Mouse (Mus musculus) left cerebral cortex, adult 2 months (tissue): ENCODE measurements around the gene Rapgefl1. TPM values are rescaled to one million over a fixed set of nuclear protein-coding genes. Genes with fewer than 3 reads are reported as not detected.

Experiments
- DNase-seq, 2 experiments: peaks; one replicate each; pipeline ENCODE4 v3.0.0; 2021 to 2022; ENCODE audit warnings: low spot score in 2 of 2, mixed read lengths in 1 of 2; ENCODE audit errors: extremely low spot score in 1 of 2
- H3K27ac ChIP-seq: fragments of 200-600 bp; 2 replicates; pipeline ENCODE4 v1.8.1; 2022
- H3K4me3 ChIP-seq: fragments of 200-600 bp; 2 replicates; pipeline ENCODE4 v1.8.1; 2022
- CTCF ChIP-seq: fragments of 200-600 bp; IDR thresholded peaks from 2 replicates; pipeline ENCODE4 v1.8.1; 2022; ENCODE audit warnings: antibody characterized with exemption, mild to moderate bottlenecking, moderate library complexity
- intact Hi-C: fragments of 180-260 bp; cut with DNase I; formaldehyde crosslinking; loops from one replicate; pipeline ENCODE4 v1.15.1; 2025
- total RNA-seq, 2 experiments: library from RNA; stranded (reverse); gene quantifications; 2 replicates each; pipeline ENCODE4 v1.2.3; 2021

Gene Rapgefl1
- total RNA-seq, 2 experiments from 2014 or later = 144 to 153 TPM

DNA sequence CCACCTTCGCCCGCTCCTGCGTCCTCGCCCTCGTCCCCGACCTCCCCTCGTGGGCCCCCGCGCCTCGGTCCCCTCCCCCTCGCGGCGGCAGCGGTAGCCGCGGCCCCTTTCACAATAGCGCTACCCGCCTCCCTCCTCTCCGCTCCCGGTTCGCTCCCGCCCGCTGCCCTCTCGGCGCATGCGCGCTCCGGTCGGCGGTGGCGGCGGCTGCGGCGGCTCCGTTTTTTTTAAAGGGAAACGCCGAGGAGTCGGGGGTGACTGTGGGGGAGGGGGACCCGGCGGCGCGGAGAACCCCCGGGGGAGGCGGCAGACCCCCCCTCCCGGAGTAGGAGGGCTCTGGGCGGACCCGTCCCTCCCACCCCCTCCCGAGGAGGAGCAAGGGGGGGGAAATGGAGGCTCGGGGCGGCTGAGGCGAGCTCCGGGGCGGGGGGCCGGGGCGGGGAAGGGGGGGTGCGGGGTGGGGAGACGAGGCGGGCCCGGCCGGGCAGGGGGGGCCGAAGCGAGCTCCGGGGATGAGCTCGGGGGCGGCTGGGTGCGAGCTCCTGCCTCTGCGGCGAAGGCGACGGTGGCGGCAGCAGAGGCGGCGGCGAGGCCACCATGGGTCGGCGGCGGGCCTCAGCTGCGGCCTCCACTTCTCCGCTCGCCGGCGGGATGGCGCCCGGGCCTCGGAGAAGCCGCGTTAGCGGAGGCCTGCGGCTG, 41.4 kb upstream of the Rapgefl1 start, which contains the start of gene Msl1:
Msl1 (plus strand) TSS at position 502 of the 699 bp plus-strand sequence.
- peak within 1 kb of the TSS; percentile 79 for H3K4me3 ChIP-seq
- intact Hi-C loops = loop anchor here (5.0 kb wide), 1 partner anchor 42 kb away; the partner anchor contains the start of gene Rapgefl1
- peak within 1 kb of the TSS; percentile 99 for H3K27ac ChIP-seq
- DNase-seq = peak; percentile 90
- no peak; the same call in 1 of the 2 replicates for TF ChIP-seq CTCF

DNA sequence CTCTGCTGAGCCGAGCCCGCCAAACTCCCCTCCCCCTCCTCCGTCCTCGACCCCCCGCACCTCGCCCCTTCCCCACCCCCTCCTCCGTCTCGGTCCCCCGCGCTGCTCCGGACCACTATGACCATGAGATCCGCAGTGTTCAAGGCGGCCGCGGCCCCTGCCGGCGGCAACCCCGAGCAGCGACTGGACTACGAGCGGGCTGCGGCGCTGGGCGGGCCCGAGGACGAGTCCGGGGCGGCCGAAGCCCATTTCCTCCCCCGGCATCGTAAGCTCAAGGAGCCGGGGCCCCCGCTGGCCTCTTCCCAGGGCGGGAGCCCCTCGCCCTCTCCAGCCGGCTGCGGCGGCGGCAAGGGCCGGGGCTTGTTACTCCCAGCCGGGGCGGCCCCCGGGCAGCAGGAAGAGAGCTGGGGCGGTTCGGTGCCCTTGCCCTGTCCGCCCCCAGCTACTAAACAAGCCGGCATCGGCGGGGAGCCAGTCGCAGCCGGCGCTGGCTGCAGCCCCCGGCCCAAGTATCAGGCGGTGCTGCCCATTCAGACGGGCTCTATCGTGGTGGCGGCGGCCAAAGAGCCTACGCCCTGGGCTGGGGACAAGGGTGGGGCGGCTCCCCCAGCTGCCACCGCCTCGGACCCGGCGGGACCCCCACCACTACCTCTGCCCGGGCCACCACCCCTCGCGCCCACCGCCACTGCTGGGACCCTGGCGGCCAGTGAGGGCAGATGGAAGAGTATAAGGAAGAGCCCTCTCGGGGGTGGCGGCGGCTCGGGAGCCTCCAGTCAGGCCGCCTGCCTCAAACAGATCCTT, 40.7 kb upstream of the Rapgefl1 start:
- peak; percentile 9; the same call in 1 of the 2 replicates for TF ChIP-seq CTCF
- H3K27ac ChIP-seq = peak overlapping the region; percentile 99
- intact Hi-C loops = loop anchor here (5.0 kb wide), 1 partner anchor 41 kb away; the partner anchor contains the start of gene Rapgefl1
- peak overlapping the region; percentile 79 for H3K4me3 ChIP-seq
- peak in 1 of 2 experiments; percentile 53 for DNase-seq

DNA sequence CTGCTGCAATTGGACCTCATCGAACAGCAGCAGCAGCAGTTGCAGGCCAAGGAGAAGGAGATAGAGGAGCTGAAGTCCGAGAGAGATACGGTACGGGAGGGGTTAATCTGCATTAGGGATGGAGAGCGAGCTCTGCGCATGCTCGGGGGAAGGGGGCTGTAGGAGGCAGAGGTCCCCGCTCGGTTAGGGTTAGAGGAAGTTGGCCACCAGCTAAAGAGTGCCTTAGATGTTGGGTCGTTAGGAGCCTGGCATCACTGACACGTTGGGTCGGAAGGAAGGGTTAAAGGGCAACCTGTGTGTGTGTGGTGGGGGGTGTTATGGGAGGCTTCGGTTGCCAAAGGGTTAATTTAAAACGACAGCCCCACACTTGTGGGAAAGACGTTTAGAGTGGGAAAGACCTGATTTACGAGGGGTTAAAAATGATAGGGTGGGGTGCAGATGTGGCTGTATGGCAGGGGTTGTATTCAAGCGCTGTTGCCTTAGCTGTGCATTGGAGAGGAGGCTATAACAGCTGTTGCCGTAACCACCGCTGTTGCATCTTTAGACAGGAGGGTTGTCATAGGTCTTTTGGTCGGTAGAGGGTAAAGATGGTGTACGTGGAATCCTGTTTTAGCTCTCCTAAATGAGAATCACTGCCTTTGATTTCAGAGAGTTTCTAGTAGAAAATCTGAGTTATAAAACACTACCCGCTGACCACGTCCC, 39.9 kb upstream of the Rapgefl1 start:
- H3K27ac ChIP-seq = peak overlapping the region; percentile 99
- peak overlapping the region; percentile 79 for H3K4me3 ChIP-seq
- intact Hi-C loops = loop anchor here (5.0 kb wide), 1 partner anchor 41 kb away; the partner anchor contains the start of gene Rapgefl1
- peak; percentile 68 to 73 for DNase-seq
- TF ChIP-seq CTCF = no peak

DNA sequence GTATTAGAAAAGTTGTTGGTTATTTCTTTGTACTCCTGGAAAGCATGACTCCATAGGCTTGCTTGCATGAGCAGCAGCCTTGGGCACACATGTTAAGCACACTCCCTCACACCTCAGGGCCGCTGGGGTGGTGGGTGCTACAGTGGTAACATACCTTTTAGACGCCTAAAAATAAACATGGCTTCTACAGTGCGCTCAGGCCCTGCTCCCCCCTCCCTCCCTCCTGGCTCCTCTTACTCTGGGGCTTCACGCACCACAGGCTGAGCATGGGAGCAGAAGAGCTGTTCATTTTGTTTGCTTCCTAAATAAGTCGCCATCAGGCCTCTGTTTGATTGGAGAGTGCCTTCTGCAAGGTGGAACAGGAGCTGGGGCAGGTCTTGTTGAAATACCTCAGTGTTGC, 39.3 kb upstream of the Rapgefl1 start:
- Histone ChIP-seq H3K27ac (peak overlapping the region; percentile 99), H3K4me3 (peak overlapping the region; percentile 79)
- DNase-seq = no peak
- no peak for TF ChIP-seq CTCF
- intact Hi-C loops = loop anchor here (5.0 kb wide), 1 partner anchor 40 kb away; the partner anchor contains the start of gene Rapgefl1

DNA sequence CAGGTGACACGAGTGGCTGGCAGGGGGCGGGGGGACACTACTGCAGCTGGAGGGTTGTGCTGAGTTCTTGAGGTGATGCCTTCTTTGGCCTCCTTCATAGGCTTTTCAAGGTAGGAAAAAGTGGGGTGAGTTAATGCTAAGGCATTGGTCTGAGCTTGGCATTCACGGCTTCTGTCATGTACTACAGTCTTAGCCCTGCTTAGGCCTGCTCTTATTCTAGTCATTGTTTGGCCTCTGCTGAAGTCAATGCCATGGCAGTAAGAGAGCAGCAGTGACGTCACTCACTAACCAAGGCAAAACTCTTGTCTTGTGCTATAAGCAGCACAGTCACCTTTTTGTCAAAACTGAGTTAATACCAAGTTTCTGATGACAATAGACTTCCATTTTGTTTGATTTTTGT, 38.7 kb upstream of the Rapgefl1 start:
- no peak for DNase-seq
- no peak for TF ChIP-seq CTCF
- Histone ChIP-seq H3K27ac (peak overlapping the region; percentile 3; the same call in 1 of the 2 replicates), H3K4me3 (peak overlapping the region; percentile 79)
- intact Hi-C loops = loop anchor here (1.0 to 5.0 kb wide), 2 partner anchors 10 to 39 kb away; partner anchors contain the start of gene Rapgefl1

DNA sequence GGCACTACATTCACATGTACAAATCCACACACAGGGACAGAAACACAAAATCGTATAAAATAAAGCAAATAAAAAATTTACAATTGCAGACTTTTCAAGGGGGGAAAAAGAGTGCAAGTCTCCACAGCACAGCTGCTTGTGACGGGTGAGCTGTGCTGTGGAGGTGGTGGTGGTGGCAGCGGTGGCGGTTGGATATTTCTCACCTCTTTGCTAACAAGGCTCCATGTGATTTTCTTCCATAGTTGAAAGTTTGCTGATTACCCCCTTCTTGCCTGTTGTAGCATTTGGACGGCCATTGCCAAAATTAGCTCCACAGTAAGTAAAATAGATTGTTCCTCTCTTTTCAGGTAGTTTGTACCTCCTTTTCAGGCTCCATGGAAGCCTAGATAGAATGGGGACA, 32.0 kb upstream of the Rapgefl1 start, which contains the start of gene Casc3:
Casc3 (plus strand) TSS at position 301 of the 400 bp plus-strand sequence.
- H3K27ac ChIP-seq = no peak within 1 kb of the TSS
- DNase-seq = no peak
- no peak within 1 kb of the TSS for H3K4me3 ChIP-seq
- intact Hi-C loops = no loop called here
- TF ChIP-seq CTCF = no peak

DNA sequence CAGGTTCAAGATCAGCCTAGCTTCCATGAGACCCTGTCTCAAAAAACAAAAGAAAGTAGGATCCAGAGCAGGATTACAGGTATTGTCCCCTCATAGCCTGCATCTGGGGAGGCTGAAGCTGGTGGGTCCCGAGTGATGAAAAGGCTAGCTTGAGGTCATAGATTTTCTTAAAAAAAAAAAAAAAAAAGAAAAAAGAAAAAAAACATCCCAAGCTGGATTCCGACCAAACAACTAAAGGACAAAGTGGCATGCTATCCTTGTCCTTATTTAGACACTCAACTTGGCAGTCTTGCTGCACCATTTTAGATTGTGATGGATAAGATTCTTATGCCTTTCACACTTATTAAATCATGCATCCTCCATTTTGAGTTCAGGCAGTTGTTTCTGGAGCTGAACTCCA, 28.2 kb upstream of the Rapgefl1 start:
- Histone ChIP-seq H3K27ac (no peak overlapping the region), H3K4me3 (no peak overlapping the region)
- TF ChIP-seq CTCF = no peak
- DNase-seq = no peak
- intact Hi-C loops = loop anchor here (1.0 kb wide), 1 partner anchor 10 kb away; no protein-coding TSS in a partner anchor

DNA sequence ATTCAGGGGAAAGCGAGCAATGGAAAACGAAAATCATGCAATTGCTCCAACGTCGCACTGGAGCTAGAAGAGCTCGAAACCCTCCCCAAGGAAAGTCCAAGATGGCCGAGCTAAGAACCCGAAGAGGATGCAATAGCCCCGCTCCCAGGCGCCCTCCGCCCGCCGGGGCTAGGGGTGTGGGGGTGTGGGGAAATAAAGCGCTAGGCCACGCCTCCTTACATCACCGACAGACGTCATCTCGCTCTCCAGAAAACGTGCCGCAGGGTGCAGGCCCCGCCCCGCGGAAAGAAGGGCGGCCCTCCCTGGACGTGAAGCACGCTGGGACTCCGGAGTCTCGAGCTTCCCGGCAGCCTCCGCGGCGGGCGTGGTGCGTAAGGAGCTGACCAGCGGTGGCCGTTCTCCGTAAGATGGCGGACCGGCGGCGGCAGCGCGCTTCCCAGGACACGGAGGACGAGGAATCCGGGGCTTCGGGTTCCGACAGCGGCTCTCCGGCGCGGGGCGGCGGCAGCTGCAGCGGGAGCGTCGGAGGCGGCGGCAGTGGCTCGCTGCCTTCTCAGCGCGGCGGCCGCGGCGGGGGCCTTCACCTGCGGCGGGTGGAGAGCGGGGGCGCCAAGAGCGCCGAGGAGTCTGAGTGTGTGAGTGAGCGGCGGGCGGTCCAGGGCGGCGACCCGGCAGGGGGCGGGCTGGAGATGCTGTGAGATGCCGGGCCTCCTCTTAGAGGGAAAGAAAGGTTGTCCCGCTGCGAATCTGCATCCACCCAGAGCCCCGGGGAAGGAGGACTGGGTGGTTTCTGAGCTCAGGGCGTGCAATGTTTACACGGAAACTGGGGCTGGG, 26.9 kb upstream of the Rapgefl1 start:
- peak; percentile 98 to 99 for DNase-seq
- H3K4me3 ChIP-seq = peak overlapping the region; percentile 74
- intact Hi-C loops = no loop called here
- peak overlapping the region; percentile 91 for H3K27ac ChIP-seq
- no peak; the same call in 1 of the 2 replicates for TF ChIP-seq CTCF

DNA sequence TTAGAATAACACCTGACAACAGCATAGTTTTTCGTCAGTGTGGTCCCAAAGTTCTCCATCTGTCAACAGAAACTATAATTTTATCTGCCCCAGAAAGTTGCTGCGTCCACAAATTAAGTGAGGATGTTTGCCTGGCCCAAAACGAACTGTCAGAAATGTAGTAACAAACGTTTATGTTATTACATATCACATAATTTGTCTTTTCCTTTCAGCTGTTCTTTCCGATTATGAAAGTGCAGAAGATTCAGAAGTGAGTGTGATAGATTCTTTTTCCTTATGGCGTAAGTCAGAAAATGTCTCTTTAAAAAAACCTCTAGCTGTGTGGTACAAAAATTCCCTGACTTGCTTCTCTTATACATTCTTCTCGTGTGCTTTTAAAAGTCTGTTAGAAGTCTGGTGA, 25.9 kb upstream of the Rapgefl1 start:
- no peak for TF ChIP-seq CTCF
- Histone ChIP-seq H3K4me3 (peak overlapping the region; percentile 74), H3K27ac (peak overlapping the region; percentile 91)
- no peak for DNase-seq
- intact Hi-C loops = no loop called here

DNA sequence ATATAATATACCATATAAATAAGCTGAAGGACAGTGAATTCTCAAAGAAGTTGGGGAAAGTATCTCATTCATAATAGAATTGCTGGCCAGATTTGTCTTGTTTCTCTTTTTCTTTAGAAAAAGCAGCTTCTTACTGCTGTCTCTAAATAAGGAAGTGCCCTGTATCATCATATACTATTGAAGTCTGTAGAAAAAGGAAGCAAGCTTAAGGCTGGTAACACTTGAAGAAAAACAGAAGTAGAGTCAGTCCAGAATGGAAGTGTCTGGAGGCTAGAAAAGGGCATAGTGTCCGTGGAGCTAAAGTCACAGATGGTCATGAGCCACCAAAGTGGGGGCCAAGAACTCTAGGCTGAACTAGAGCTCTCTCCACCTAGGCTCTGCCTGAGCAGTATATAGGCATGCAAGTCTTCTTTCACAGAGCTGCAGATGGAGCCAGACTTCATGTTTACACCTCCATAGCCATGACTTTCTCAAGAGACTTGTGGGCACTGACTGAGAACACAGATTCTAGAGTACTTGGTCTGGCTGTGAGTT, 19.8 kb upstream of the Rapgefl1 start:
- DNase-seq = no peak
- no peak for TF ChIP-seq CTCF
- no peak overlapping the region for H3K4me3 ChIP-seq
- H3K27ac ChIP-seq = no peak overlapping the region
- intact Hi-C loops = no loop called here
